Mouse (Mus musculus) bone marrow, adult 2 months (tissue): Measurements from ENCODE around the gene Perm1.

ENCODE experiments used
- CTCF ChIP-seq: fragments of 200-500 bp; IDR thresholded peaks from 2 replicates; pipeline ENCODE4 v1.5.1; 2011; ENCODE audit warnings: low read length, control low read depth; ENCODE audit not compliant: control insufficient read depth, insufficient read depth
- POLR2A ChIP-seq: fragments of 200-500 bp; IDR thresholded peaks from 2 replicates; pipeline ENCODE4 v1.6.1; 2011; ENCODE audit warnings: low read depth, mild to moderate bottlenecking, control low read depth, low read length, borderline replicate concordance; ENCODE audit not compliant: control insufficient read depth

DNA sequence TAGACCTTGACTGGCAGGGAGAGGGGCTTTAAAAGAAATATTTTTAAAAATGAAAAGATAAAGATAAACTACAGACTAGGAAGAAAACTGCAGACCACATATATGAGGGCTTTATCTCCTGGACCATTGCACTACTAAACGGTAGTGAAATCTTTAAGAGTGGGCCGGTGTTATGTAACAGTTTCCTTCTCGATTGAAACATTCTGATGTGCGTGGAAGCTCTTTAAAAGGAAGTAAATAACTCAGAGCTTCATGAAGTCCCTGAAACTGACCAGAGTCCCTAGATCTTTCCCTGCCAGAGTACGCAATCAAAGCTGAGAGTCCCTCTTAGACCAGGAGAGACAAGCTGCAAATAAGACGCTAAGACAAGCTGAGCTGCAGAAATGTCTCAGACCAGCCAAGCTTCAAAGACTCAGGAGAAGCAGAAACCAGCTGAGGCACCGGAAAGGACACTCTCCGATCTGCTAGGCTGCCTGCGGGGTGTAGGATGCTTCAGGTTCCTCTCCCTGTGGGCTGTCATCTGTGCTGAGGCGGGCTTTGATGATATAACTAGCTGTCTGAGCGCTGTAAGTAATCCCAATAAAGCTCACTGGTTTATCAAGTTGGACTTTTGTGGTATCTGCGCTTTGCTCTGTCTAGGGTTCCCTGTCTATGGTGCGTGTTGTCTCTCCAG, 5.6 kb upstream of the Perm1 start:
- TF ChIP-seq POLR2A (no peak), CTCF (no peak)
